8 mouse cellular contexts compared by ENCODE assay signal in genomic region chr8:94771941-94772670, GRCm38 (mm10). TPM values are rescaled to one million over a fixed set of nuclear protein-coding genes. Genes with fewer than 3 reads are reported as not detected.
DNase-seq lines count a peak whose midpoint lies in the region; ATAC-seq and TF ChIP-seq lines count a peak whose summit lies in the region.

Gene Cx3cl1, plus strand, starts transcription at chr8:94772009.

- H3K9ac ChIP-seq in heart, embryonic 11.5 days (ENCODE audit: low read depth, low read length), result peak within 1 kb of the TSS; percentile 79
- H3K9ac ChIP-seq in kidney, embryonic 16.5 days (replicated peaks; ENCODE audit: low read length), result peak within 1 kb of the TSS; percentile 74
- H3K9ac ChIP-seq in limb, embryonic 14.5 days (ENCODE audit: low read depth, low read length, severe bottlenecking), result peak within 1 kb of the TSS; percentile 61
- peak within 1 kb of the TSS; percentile 88 for H3K9ac ChIP-seq in midbrain, postnatal 0 days (replicated peaks; ENCODE audit: low read length, poor library complexity, severe bottlenecking)

- H3K9me3 ChIP-seq in heart, embryonic 11.5 days (replicated peaks; ENCODE audit: control insufficient read depth, low read length), result no peaks in the 10 kb centered on the region
- H3K9me3 ChIP-seq in kidney, embryonic 16.5 days (ENCODE audit: low read length), result no peaks in the 10 kb centered on the region
- no peaks in the 10 kb centered on the region for H3K9me3 ChIP-seq in limb, embryonic 14.5 days (ENCODE audit: control insufficient read depth, low read length)
- no peaks in the 10 kb centered on the region for H3K9me3 ChIP-seq in midbrain, postnatal 0 days (ENCODE audit: low read length)

- peak; percentile 28 for DNase-seq in CD4-positive, CD25-positive, alpha-beta regulatory T cell, adult 2 months (ENCODE audit: low read depth, low spot score)
- DNase-seq in fibroblast of lung, adult 2 months (ENCODE audit: low read depth), result peak; percentile 63
- DNase-seq in limb, embryonic 14.5 days (ENCODE audit: low spot score), result peak; percentile 75
- DNase-seq in midbrain, postnatal 0 days (ENCODE audit: low spot score), result peak; percentile 87
- peak; percentile 80 for DNase-seq in testis, postnatal 14 days (ENCODE audit: low spot score)

- H3K4me3 ChIP-seq in heart, embryonic 11.5 days (ENCODE audit: low read depth, low read length), result peak within 1 kb of the TSS; percentile 55
- H3K4me3 ChIP-seq in kidney, embryonic 16.5 days (ENCODE audit: low read length), result peak within 1 kb of the TSS; percentile 58
- peak within 1 kb of the TSS; percentile 46 for H3K4me3 ChIP-seq in limb, embryonic 14.5 days (replicated peaks; ENCODE audit: low read length)
- H3K4me3 ChIP-seq in midbrain, postnatal 0 days (ENCODE audit: low read depth, low read length), result peak within 1 kb of the TSS; percentile 61

- peak within 1 kb of the TSS; percentile 88 for H3K4me2 ChIP-seq in heart, embryonic 11.5 days
- peak within 1 kb of the TSS; percentile 90 for H3K4me2 ChIP-seq in kidney, embryonic 16.5 days (replicated peaks; ENCODE audit: low read depth, low read length)
- peak within 1 kb of the TSS; percentile 94 for H3K4me2 ChIP-seq in limb, embryonic 14.5 days (replicated peaks; ENCODE audit: low read depth, low read length, severe bottlenecking)
- H3K4me2 ChIP-seq in midbrain, postnatal 0 days (ENCODE audit: low read depth, low read length, poor library complexity, severe bottlenecking), result peak within 1 kb of the TSS; percentile 81

- ATAC-seq in CD4-positive, CD25-positive, alpha-beta regulatory T cell, adult 4 months, result no peak
- ATAC-seq in heart, embryonic 11.5 days (replicated peaks; ENCODE audit: insufficient number of reproducible peaks, low FRiP score, low TSS enrichment), result peak; percentile 52
- ATAC-seq in kidney, embryonic 16.5 days (ENCODE audit: low FRiP score, low TSS enrichment), result peak; percentile 90
- ATAC-seq in limb, embryonic 14.5 days (ENCODE audit: low FRiP score, low read depth), result peak; percentile 84
- peak; percentile 81 for ATAC-seq in midbrain, postnatal 0 days (ENCODE audit: low FRiP score)

- H3K27me3 ChIP-seq in heart, embryonic 11.5 days (ENCODE audit: control insufficient read depth, insufficient read depth, low read length), result peaks cover 54% of the 10 kb centered on the region
- peaks cover 29% of the 10 kb centered on the region; the same call in 1 of the 2 replicates for H3K27me3 ChIP-seq in kidney, embryonic 16.5 days (ENCODE audit: insufficient read depth, low read length)
- H3K27me3 ChIP-seq in limb, embryonic 14.5 days (ENCODE audit: control insufficient read depth, insufficient read depth, low read length), result peaks cover 10% of the 10 kb centered on the region; the same call in 1 of the 2 replicates
- H3K27me3 ChIP-seq in midbrain, postnatal 0 days (ENCODE audit: insufficient read depth, low read length), result 0 out of 2 replicates have a peak, but pooled peaks cover 3% of the 10 kb centered on the region

- H3K4me1 ChIP-seq in heart, embryonic 11.5 days (ENCODE audit: control insufficient read depth, insufficient read depth, low read length), result peaks cover 15% of the 10 kb centered on the region
- peaks cover 14% of the 10 kb centered on the region; the same call in 1 of the 2 replicates for H3K4me1 ChIP-seq in kidney, embryonic 16.5 days (ENCODE audit: insufficient read depth, low read length)
- H3K4me1 ChIP-seq in limb, embryonic 14.5 days (ENCODE audit: control insufficient read depth, insufficient read depth, low read length), result peaks cover 17% of the 10 kb centered on the region
- peaks cover 7% of the 10 kb centered on the region; the same call in 1 of the 2 replicates for H3K4me1 ChIP-seq in midbrain, postnatal 0 days (ENCODE audit: insufficient read depth, low read length)

- peak; percentile 63; the same call in 1 of the 2 replicates for TF ChIP-seq POLR2A in limb, embryonic 14.5 days (IDR thresholded peaks at IDR 0.05; ENCODE audit: borderline replicate concordance, extremely low read depth, insufficient read depth, insufficient read length)

- WGBS in heart, embryonic 11.5 days (ENCODE audit: insufficient replicate concordance), result under 1% methylated on average over 38 of the region's 38 CpGs
- WGBS in kidney, embryonic 16.5 days, result 0% methylated on average over 38 of the region's 38 CpGs
- under 1% methylated on average over 35 of the region's 38 CpGs for WGBS in limb, embryonic 14.5 days
- under 1% methylated on average over 37 of the region's 38 CpGs for WGBS in midbrain, postnatal 0 days

- no peaks in the 10 kb centered on the region for H3K36me3 ChIP-seq in heart, embryonic 11.5 days (ENCODE audit: control insufficient read depth, insufficient read depth, low read length)
- H3K36me3 ChIP-seq in kidney, embryonic 16.5 days (ENCODE audit: insufficient read depth, low read length), result no peaks in the 10 kb centered on the region
- no peaks in the 10 kb centered on the region for H3K36me3 ChIP-seq in limb, embryonic 14.5 days (ENCODE audit: control insufficient read depth, insufficient read depth, low read length)
- no peaks in the 10 kb centered on the region for H3K36me3 ChIP-seq in midbrain, postnatal 0 days (ENCODE audit: insufficient read depth, low read length)

- no peak for TF ChIP-seq CTCF in midbrain, postnatal 0 days (IDR thresholded peaks at IDR 0.05)

- no peak within 1 kb of the TSS for H3K27ac ChIP-seq in heart, embryonic 11.5 days (ENCODE audit: low read depth, low read length)
- peak within 1 kb of the TSS; percentile 5; the same call in 1 of the 2 replicates for H3K27ac ChIP-seq in kidney, embryonic 16.5 days (ENCODE audit: low read length)
- no peak within 1 kb of the TSS for H3K27ac ChIP-seq in limb, embryonic 14.5 days (replicated peaks; ENCODE audit: low read depth, low read length)
- peak within 1 kb of the TSS; percentile 73 for H3K27ac ChIP-seq in midbrain, postnatal 0 days (ENCODE audit: low read depth, low read length)

RNA-seq across cellular contexts. Expression of gene Cx3cl1, which starts in this region (rescaled TPM):
- not detected for polyA plus RNA-seq in CD4-positive, CD25-positive, alpha-beta regulatory T cell, adult 4 months (2017; shearing (Covaris generic))
- polyA plus RNA-seq in heart, embryonic 11.5 days (2014; fragmentation: Nextera tagmentation; extraction: Ambion mirVana), result 8.8 and 11.2 TPM in 2 replicates
- 12.8 and 14.0 TPM in 2 replicates for polyA plus RNA-seq in kidney, embryonic 16.5 days (2015; fragmentation: Nextera tagmentation; extraction: Ambion mirVana)
- 8.7 and 10.5 TPM in 2 replicates for polyA plus RNA-seq in limb, embryonic 14.5 days (2012; rRNA removed)
- 8.3 and 8.6 TPM in 2 replicates for polyA plus RNA-seq in limb, embryonic 14.5 days (2014; fragmentation: Nextera tagmentation; extraction: Ambion mirVana)
- 82.0 and 111 TPM in 2 replicates for total RNA-seq in midbrain, postnatal 0 days (2014; rRNA removed)
- polyA plus RNA-seq in midbrain, postnatal 0 days (2015; fragmentation: Nextera tagmentation; extraction: Ambion mirVana), result 105 and 110 TPM in 2 replicates

Comparison
In these comparisons a context has a peak if more than half of its experiments do, and no peak if none do; other contexts are left out.
1. DNase-seq: peak in every context shown above with its lines; median percentile 87 in midbrain, postnatal 0 days; 80 in testis, postnatal 14 days; 75 in limb, embryonic 14.5 days; 63 in fibroblast of lung, adult 2 months; 28 in CD4-positive, CD25-positive, alpha-beta regulatory T cell, adult 2 months.
2. H3K27ac ChIP-seq: peak in kidney, embryonic 16.5 days (single experiment) and midbrain, postnatal 0 days (single experiment); none in heart, embryonic 11.5 days (single experiment) and limb, embryonic 14.5 days (single experiment).
3. Peak in every context shown above with its lines, with median percentiles within 50 percentile points of each other: H3K4me2 ChIP-seq, H3K4me3 ChIP-seq and H3K9ac ChIP-seq.